8 mouse cellular contexts compared by ENCODE assay signal in genomic region chr14:19277777-19278385, GRCm38 (mm10).
DNase-seq lines count a peak whose midpoint lies in the region; ATAC-seq and TF ChIP-seq lines count a peak whose summit lies in the region.

No protein-coding gene starts in this region.

- TF ChIP-seq EP300 in CH12.LX (IDR thresholded peaks at IDR 0.05; ENCODE audit: low read length), result no peak

- WGBS in cerebellum, adult 2 months, result 45% methylated on average over 4 of the region's 4 CpGs
- 65% methylated on average over 4 of the region's 4 CpGs for WGBS in liver, embryonic 11.5 days
- WGBS in neural tube, embryonic 11.5 days, result 64% methylated on average over 4 of the region's 4 CpGs

- DNase-seq in 3T3-L1 (ENCODE audit: low read depth, low spot score) (peak; percentile 98), CH12.LX (ENCODE audit: extremely low read depth) (peak; percentile 96)
- DNase-seq in cerebellum, adult 2 months, result peak; percentile 20 to 55
- peak; percentile 100 for DNase-seq in forelimb bud, embryonic 11.5 days (ENCODE audit: low read depth, low spot score)
- peak; percentile 93 for DNase-seq in liver, embryonic 11.5 days (ENCODE audit: low spot score)
- peak; percentile 90 for DNase-seq in neural tube, embryonic 11.5 days (ENCODE audit: low spot score)
- DNase-seq in thymus, postnatal 4 days, result peak; percentile 75

- no peak for TF ChIP-seq POLR2A in CH12.LX (IDR thresholded peaks at IDR 0.05; ENCODE audit: low read depth, low read length)
- TF ChIP-seq POLR2A in cerebellum, adult 2 months (IDR thresholded peaks at IDR 0.05; ENCODE audit: borderline replicate concordance, insufficient read depth, low read length), result no peak

- H3K27me3 ChIP-seq in CH12.LX (replicated peaks), result no peaks in the 10 kb centered on the region
- no peaks in the 10 kb centered on the region for H3K27me3 ChIP-seq in cerebellum, adult 2 months (ENCODE audit: control insufficient read depth, insufficient read depth, low read length)
- no peaks in the 10 kb centered on the region for H3K27me3 ChIP-seq in liver, embryonic 11.5 days (replicated peaks; ENCODE audit: control insufficient read depth, insufficient read depth, low read length)
- no peaks in the 10 kb centered on the region for H3K27me3 ChIP-seq in neural tube, embryonic 11.5 days (ENCODE audit: control insufficient read depth, insufficient read depth, low read length)

- dilution Hi-C loops in CH12.LX (cut with MboI; ENCODE audit: extremely low pct_ligation_motif_present, extremely low pct_unique_long_range_greater_than_20kb, low sequenced_read_pairs), result no loop called here

- in situ Hi-C loops in CH12.LX (cut with MboI; ENCODE audit: low pct_ligation_motif_present, low pct_unique_long_range_greater_than_20kb, low sequenced_read_pairs), result no loop called here

- H3K79me2 ChIP-seq in CH12.LX (replicated peaks; ENCODE audit: control insufficient read depth, extremely low read depth, insufficient read depth, poor library complexity, severe bottlenecking), result no peaks in the 10 kb centered on the region

- no peak overlapping the region for H3K4me3 ChIP-seq in CH12.LX (replicated peaks in 1 of 3; ENCODE audit: low read depth in 2 of 3, low read length in 2 of 3, poor library complexity in 1 of 3)
- H3K4me3 ChIP-seq in cerebellum, adult 2 months (replicated peaks; ENCODE audit: insufficient read depth, low read depth, low read length), result no peak overlapping the region
- H3K4me3 ChIP-seq in liver, embryonic 11.5 days (ENCODE audit: low read depth, low read length), result no peak overlapping the region
- H3K4me3 ChIP-seq in neural tube, embryonic 11.5 days (ENCODE audit: low read depth, low read length), result no peak overlapping the region

- no peak for TF ChIP-seq RAD21 in CH12.LX (IDR thresholded peaks at IDR 0.05; ENCODE audit: low read depth, low read length)

- no peaks in the 10 kb centered on the region for H3K36me3 ChIP-seq in CH12.LX (replicated peaks in 1 of 2; ENCODE audit: control insufficient read depth in 1 of 2, insufficient read depth in 1 of 2, low read length in 1 of 2)
- no peaks in the 10 kb centered on the region for H3K36me3 ChIP-seq in liver, embryonic 11.5 days (ENCODE audit: control insufficient read depth, insufficient read depth, low read length)
- H3K36me3 ChIP-seq in neural tube, embryonic 11.5 days (ENCODE audit: control insufficient read depth, insufficient read depth, low read length), result no peaks in the 10 kb centered on the region

- no peaks in the 10 kb centered on the region for H3K9me3 ChIP-seq in CH12.LX (replicated peaks; ENCODE audit: low read length)
- no peaks in the 10 kb centered on the region; the same call in 1 of the 2 replicates for H3K9me3 ChIP-seq in liver, embryonic 11.5 days (ENCODE audit: control insufficient read depth, low read length)
- peaks cover 18% of the 10 kb centered on the region for H3K9me3 ChIP-seq in neural tube, embryonic 11.5 days (ENCODE audit: control insufficient read depth, low read length)

- peak; percentile 100 for ATAC-seq in inflammation-experienced regulatory T-cells, adult 6 months
- ATAC-seq in liver, embryonic 11.5 days (replicated peaks; ENCODE audit: low FRiP score), result peak; percentile 100
- ATAC-seq in neural tube, embryonic 11.5 days (ENCODE audit: insufficient read depth, low FRiP score, low TSS enrichment), result peak; percentile 91; the same call in 1 of the 2 replicates

- no peak for TF ChIP-seq CTCF in CH12.LX (conservative IDR thresholded peaks at IDR 0.05 in 1 of 2, IDR thresholded peaks at IDR 0.05 in 1 of 2; ENCODE audit: low read depth in 2 of 2, low read length in 2 of 2)
- no peak for TF ChIP-seq CTCF in cerebellum, adult 2 months (IDR thresholded peaks at IDR 0.05; ENCODE audit: borderline replicate concordance, insufficient read depth, low read depth, low read length)

- no peak overlapping the region for H3K27ac ChIP-seq in CH12.LX (ENCODE audit: insufficient read depth, low read depth)
- no peak overlapping the region for H3K27ac ChIP-seq in cerebellum, adult 2 months (ENCODE audit: insufficient read depth, low read length)
- no peak overlapping the region for H3K27ac ChIP-seq in liver, embryonic 11.5 days (ENCODE audit: low read depth, low read length)
- H3K27ac ChIP-seq in neural tube, embryonic 11.5 days (ENCODE audit: low read depth, low read length), result no peak overlapping the region

- H3K4me1 ChIP-seq in CH12.LX (ENCODE audit: control insufficient read depth in 1 of 2, insufficient read depth in 2 of 2), result peaks cover 0 to 6% of the 10 kb centered on the region in 2 experiments; a peak in 1 of 4 replicates
- H3K4me1 ChIP-seq in cerebellum, adult 2 months (ENCODE audit: control insufficient read depth, insufficient read depth, low read length), result no peaks in the 10 kb centered on the region
- no peaks in the 10 kb centered on the region for H3K4me1 ChIP-seq in liver, embryonic 11.5 days (replicated peaks; ENCODE audit: control insufficient read depth, insufficient read depth, low read length)
- H3K4me1 ChIP-seq in neural tube, embryonic 11.5 days (ENCODE audit: control insufficient read depth, insufficient read depth, low read length), result no peaks in the 10 kb centered on the region

- H3K4me2 ChIP-seq in CH12.LX (ENCODE audit: insufficient read depth, low read depth, poor library complexity, severe bottlenecking), result no peak overlapping the region
- no peak overlapping the region for H3K4me2 ChIP-seq in liver, embryonic 11.5 days
- H3K4me2 ChIP-seq in neural tube, embryonic 11.5 days (ENCODE audit: low read depth), result no peak overlapping the region

- H3K9ac ChIP-seq in CH12.LX (ENCODE audit: insufficient read depth, low read depth), result no peak overlapping the region
- no peak overlapping the region for H3K9ac ChIP-seq in liver, embryonic 11.5 days (ENCODE audit: low read depth, low read length)
- no peak overlapping the region for H3K9ac ChIP-seq in neural tube, embryonic 11.5 days (ENCODE audit: low read length)

TF ChIP-seq in CH12.LX, 34 proteins besides CTCF, POLR2A, EP300 and RAD21:
- TF ChIP-seq PAX5 (IDR thresholded peaks at IDR 0.05; ENCODE audit: low read length), result no peak
- no peak for TF ChIP-seq MAX (IDR thresholded peaks at IDR 0.05; ENCODE audit: low read length)
- no peak for TF ChIP-seq CHD2 (IDR thresholded peaks at IDR 0.05; ENCODE audit: low read length)
- TF ChIP-seq UBTF (IDR thresholded peaks at IDR 0.05; ENCODE audit: low read depth, low read length), result no peak
- TF ChIP-seq USF1 (IDR thresholded peaks at IDR 0.05; ENCODE audit: low read depth, low read length), result no peak
- no peak for TF ChIP-seq ELF1 (IDR thresholded peaks at IDR 0.05; ENCODE audit: low read depth, low read length)
- TF ChIP-seq BHLHE40 (IDR thresholded peaks at IDR 0.05; ENCODE audit: low read depth, low read length), result no peak
- no peak for TF ChIP-seq E2F4 (IDR thresholded peaks at IDR 0.05; ENCODE audit: insufficient replicate concordance, low read depth, low read length)
- no peak for TF ChIP-seq NELFE (IDR thresholded peaks at IDR 0.05; ENCODE audit: low read depth, low read length)
- no peak for TF ChIP-seq ZNF384 (IDR thresholded peaks at IDR 0.05; ENCODE audit: low read depth, low read length)
- no peak for TF ChIP-seq RCOR1 (conservative IDR thresholded peaks at IDR 0.05; ENCODE audit: low read depth, low read length)
- no peak for TF ChIP-seq SIN3A (IDR thresholded peaks at IDR 0.05; ENCODE audit: low read length)
TF ChIP-seq in CH12.LX: peak in this region for 0.

Comparison
In these comparisons a context has a peak if more than half of its experiments do, and no peak if none do; other contexts are left out.
1. DNase-seq: peak in every context shown above with its lines; median percentile 100 in forelimb bud, embryonic 11.5 days; 98 in 3T3-L1; 96 in CH12.LX; 93 in liver, embryonic 11.5 days; 90 in neural tube, embryonic 11.5 days; 75 in thymus, postnatal 4 days; 38 in cerebellum, adult 2 months.